Mouse (Mus musculus) cerebellum, adult 2 months (tissue): ENCODE results near the gene Dtx1. TPM values are rescaled to one million over a fixed set of nuclear protein-coding genes. Genes with fewer than 3 reads are reported as not detected.
A peak's percentile ranks its signal among the peaks of the same experiment; 100 is the strongest.

Experiments
- DNase-seq, 2 experiments: peaks; one replicate each; pipeline ENCODE4 v3.0.0; 2021
- H3K27ac ChIP-seq: fragments of 200-500 bp; 2 replicates; pipeline ENCODE4 v1.5.1; 2012; ENCODE audit warnings: low read length, control low read depth, inconsistent platforms; ENCODE audit not compliant: insufficient read depth
- H3K27me3 ChIP-seq: fragments of 200-500 bp; 2 replicates; pipeline ENCODE4 v1.6.1; 2012; ENCODE audit warnings: inconsistent platforms, mild to moderate bottlenecking, low read length, moderate library complexity; ENCODE audit not compliant: control insufficient read depth, insufficient read depth
- H3K4me1 ChIP-seq: fragments of 200-500 bp; 2 replicates; pipeline ENCODE4 v1.6.1; 2011; ENCODE audit warnings: low read length; ENCODE audit not compliant: control insufficient read depth, insufficient read depth
- H3K4me3 ChIP-seq: fragments of 200-500 bp; replicated peaks from 2 replicates; pipeline ENCODE3; 2011; ENCODE audit warnings: mild to moderate bottlenecking, low read depth, low read length, control low read depth; ENCODE audit not compliant: insufficient read depth
- CTCF ChIP-seq: fragments of 200-500 bp; IDR thresholded peaks from 2 replicates; pipeline ENCODE4 v1.5.1; 2011; ENCODE audit warnings: low read depth, mild to moderate bottlenecking, control low read depth, low read length, moderate library complexity, borderline replicate concordance; ENCODE audit not compliant: insufficient read depth
- POLR2A ChIP-seq: fragments of 200-500 bp; IDR thresholded peaks from 2 replicates; pipeline ENCODE4 v1.6.1; 2011; ENCODE audit warnings: low read length, control low read depth, borderline replicate concordance; ENCODE audit not compliant: insufficient read depth
- WGBS: fragments of 180-500 bp; shearing (Covaris S2); methylation state at CpG from one replicate; pipeline ENCODE4 v1.1.7; 2018; 5-methylcytosine and 5-hydroxymethylcytosine counted together
- polyA plus RNA-seq: library from polyadenylated mRNA; depleted of rRNA; stranded (reverse); fragments of >200 nt; gene quantifications from 2 replicates; pipeline ENCODE4 v1.2.3, GENCODE M21; 2012

Dtx1 gene
- polyA plus RNA-seq, 1 experiment, result 123 TPM

DNA sequence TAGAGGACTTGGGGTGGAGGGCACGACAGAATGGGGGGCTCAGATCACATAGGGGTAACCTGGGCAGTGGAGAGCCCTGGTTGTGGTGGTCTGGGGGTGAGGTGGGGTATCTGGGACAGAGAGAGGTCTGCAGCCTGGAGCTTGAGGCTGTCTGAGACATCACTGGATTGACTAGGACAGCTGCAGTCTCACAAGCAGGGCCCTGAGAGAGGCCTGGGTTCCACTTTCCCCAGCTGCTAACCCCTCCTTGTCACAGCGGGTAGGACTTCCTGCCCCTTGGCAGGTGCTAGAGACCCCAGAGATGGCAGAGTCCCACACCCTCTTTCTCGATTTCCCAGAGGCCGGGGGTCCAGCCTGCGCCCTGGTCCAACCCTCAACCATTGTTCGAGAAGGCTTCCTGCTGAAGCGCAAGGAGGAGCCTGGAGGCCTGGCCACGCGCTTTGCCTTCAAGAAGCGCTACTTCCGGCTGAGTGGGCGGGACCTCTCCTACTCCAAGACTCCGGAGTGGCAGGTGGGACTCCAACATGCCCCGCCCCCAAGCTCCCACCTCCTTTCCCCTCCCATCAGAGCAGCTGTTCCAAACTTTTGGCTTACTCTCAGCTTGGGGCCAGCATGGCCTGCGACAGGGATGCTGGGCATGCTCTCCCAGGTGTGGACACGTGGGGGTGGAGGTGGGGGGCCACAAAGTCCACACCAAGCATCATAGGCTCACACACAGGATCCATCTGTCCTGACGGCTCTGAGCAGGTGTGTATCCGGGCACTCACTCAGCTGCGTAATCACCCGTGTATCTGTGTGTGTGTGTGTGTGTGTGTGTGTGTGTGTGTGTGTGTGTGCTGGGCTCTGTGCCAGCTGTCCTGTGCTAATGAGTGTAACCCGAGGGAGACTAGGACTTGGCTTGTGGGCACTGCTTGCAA is 37.2 kb downstream of the Dtx1 start:
- Histone ChIP-seq H3K27me3 (no peaks in the 10 kb centered on the region), H3K4me3 (no peak overlapping the region), H3K27ac (no peak overlapping the region), H3K4me1 (no peaks in the 10 kb centered on the region)
- WGBS, result 22% methylated on average over 21 of the region's 21 CpGs
- TF ChIP-seq CTCF (no peak), POLR2A (no peak)
- DNase-seq, result no peak

- TF ChIP-seq CTCF (peak; percentile 99), POLR2A (no peak)
- H3K4me1 ChIP-seq, result no peaks in the 10 kb centered on the region
- no peak overlapping the region for H3K27ac ChIP-seq
- no peaks in the 10 kb centered on the region for H3K27me3 ChIP-seq
- peak; percentile 70 to 79 for DNase-seq
- WGBS, result 11% methylated on average over 12 of the region's 12 CpGs
- no peak overlapping the region for H3K4me3 ChIP-seq
These were observed 38.1 kb downstream of the Dtx1 start for GRCm38 (mm10) chr5:120673626-120674025.

DNA sequence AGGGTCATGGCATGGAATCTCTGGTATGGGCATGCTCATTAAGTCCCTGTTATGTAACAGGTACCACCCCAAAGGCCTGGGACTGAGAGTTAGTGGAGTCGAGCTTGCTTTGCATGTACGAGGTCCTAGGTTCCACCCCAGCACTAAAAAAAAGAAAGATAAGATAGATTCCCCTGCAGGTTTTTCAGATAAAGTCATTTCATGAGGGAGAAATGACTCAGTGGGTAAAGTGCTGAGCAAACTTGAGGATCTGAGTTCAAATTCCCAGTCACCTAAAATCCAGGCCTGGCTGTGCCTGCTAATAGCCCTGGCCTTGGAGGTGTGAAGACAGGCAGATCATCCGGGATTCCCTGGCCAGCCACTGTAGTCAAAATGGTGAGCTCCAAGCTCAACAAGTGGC is 39.9 kb downstream of the Dtx1 start:
- no peak overlapping the region for H3K4me3 ChIP-seq
- H3K4me1 ChIP-seq, result no peaks in the 10 kb centered on the region
- DNase-seq, result no peak
- TF ChIP-seq CTCF (no peak), POLR2A (no peak)
- WGBS, result 92% methylated on average over 3 of the region's 3 CpGs
- no peaks in the 10 kb centered on the region for H3K27me3 ChIP-seq
- H3K27ac ChIP-seq, result no peak overlapping the region

DNA sequence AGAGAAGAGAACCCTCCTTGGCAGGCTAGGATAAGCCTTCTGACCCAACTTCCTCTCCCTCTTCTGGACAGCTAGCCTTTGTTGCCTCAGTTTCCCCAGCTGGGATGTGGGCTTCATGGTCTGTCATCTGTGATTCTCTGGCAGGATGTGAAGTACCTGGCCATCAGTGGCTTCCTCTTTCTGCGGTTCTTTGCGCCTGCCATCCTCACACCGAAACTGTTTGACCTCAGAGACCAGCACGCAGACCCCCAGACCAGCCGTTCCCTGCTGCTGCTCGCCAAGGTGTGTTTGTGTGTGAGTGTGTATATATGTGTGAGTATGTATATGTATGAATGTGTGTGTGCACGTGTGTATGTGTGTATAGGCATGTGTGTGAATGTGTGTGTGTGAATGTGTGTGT is 41.6 kb downstream of the Dtx1 start:
- Histone ChIP-seq H3K27me3 (no peaks in the 10 kb centered on the region), H3K27ac (no peak overlapping the region), H3K4me3 (no peak overlapping the region), H3K4me1 (no peaks in the 10 kb centered on the region)
- TF ChIP-seq POLR2A, result no peak
- no peak for TF ChIP-seq CTCF
- 86% methylated on average over 7 of the region's 7 CpGs for WGBS
- no peak for DNase-seq

DNA sequence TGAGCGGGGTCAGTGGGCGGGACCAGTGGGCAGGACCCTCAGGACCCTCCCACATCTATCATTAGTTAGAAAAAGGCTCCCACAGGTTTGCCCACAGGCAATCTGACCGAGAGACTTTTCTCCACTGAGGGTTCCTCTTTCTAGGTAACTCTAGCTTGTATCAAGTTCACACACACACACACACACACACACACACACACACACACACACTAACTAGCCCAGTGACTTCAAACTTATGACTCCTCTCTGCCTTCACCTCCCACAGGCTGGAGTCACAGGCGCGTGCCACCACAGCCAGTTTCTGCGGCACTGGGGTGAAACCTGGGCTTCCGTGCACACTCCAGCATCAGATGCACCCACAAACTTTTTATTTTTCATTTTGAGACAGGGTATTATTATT is 43.0 kb downstream of the Dtx1 start:
- H3K4me3 ChIP-seq, result no peak overlapping the region
- no peak for DNase-seq
- H3K4me1 ChIP-seq, result no peaks in the 10 kb centered on the region
- TF ChIP-seq CTCF, result no peak
- TF ChIP-seq POLR2A, result no peak
- no peaks in the 10 kb centered on the region for H3K27me3 ChIP-seq
- no peak overlapping the region for H3K27ac ChIP-seq
- WGBS, result 78% methylated on average over 7 of the region's 7 CpGs

- no peaks in the 10 kb centered on the region for H3K4me1 ChIP-seq
- WGBS, result 46% methylated on average over 2 of the region's 2 CpGs
- no peak overlapping the region for H3K27ac ChIP-seq
- TF ChIP-seq CTCF (no peak), POLR2A (no peak)
- DNase-seq, result no peak
- H3K4me3 ChIP-seq, result no peak overlapping the region
- no peaks in the 10 kb centered on the region for H3K27me3 ChIP-seq
These were observed 46.8 kb downstream of the Dtx1 start for GRCm38 (mm10) chr5:120664888-120665287.

DNA sequence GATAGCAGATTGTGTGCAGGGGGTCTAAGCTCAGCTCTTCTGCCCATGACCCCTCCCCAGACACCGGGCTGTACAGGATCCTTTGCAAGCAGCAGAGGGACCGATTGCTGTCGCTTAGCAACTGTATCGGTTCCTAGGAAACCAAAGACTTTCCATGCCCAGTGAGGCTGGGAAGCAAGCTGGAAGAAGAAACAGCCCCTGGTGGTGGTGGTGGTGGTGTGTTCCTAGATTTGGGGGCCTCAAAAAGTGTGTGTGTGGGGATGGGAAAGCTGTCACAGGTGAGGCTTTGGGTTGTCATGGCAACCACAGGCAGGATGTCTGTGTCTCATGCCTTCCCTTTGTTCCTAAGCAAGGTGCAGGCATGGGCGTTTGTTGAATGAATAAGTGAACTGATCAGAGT is 50.9 kb downstream of the Dtx1 start:
- WGBS, result 35% methylated on average over 5 of the region's 5 CpGs
- H3K27me3 ChIP-seq, result no peaks in the 10 kb centered on the region
- H3K4me3 ChIP-seq, result no peak overlapping the region
- H3K27ac ChIP-seq, result no peak overlapping the region
- TF ChIP-seq POLR2A (no peak), CTCF (no peak)
- no peak for DNase-seq
- H3K4me1 ChIP-seq, result no peaks in the 10 kb centered on the region; the same call in 1 of the 2 replicates

DNA sequence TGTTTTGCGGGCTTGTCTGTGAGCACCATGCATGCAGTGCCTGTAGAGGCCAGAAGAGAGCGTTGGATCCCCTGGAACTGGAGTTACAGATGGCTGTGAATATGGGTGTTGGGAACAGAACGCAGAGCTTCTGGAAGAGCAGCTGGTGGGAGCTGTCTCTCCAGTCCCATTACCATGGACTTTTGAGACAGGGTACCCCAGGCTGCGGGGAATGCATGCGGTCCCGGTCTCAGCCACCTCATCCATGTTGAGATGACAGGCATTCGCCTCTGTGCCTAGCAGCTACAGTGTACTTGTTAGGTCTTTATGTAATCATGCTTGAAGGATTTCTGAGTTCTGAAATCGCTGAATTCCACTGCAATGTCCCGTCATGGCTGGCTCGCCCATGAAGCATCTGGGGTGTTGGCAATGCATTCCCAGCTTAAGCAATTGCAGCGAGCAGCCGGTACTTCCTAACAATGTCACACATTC is 55.4 kb downstream of the Dtx1 start:
- no peak for DNase-seq

More for the DNA sequence above, 55.4 kb downstream of the Dtx1 start:
- Histone ChIP-seq H3K4me3 (no peak overlapping the region), H3K27me3 (no peaks in the 10 kb centered on the region), H3K4me1 (peaks cover 17% of the 10 kb centered on the region), H3K27ac (no peak overlapping the region)
- TF ChIP-seq POLR2A (no peak), CTCF (no peak)
- 59% methylated on average over 12 of the region's 12 CpGs for WGBS
